Mouse (Mus musculus) lung, embryonic 16.5 days (tissue): ENCODE results near the gene Bicd1. TPM values are rescaled to one million over a fixed set of nuclear protein-coding genes. Genes with fewer than 3 reads are reported as not detected.
"Not testable (repeated sequence)": the region's sequence is repeated elsewhere in the genome, so short reads cannot be mapped to it uniquely, and the experiment has no call there.

Source experiments
- ATAC-seq: fragments of 200-750 bp; cut with Nextera tagmentation; 2 replicates; pipeline ENCODE4 v1.8.0; 2017; ENCODE audit warnings: low read depth, mild to moderate bottlenecking, moderate library complexity
- H3K27ac ChIP-seq: fragments of 300-500 bp; sonication (generic); 2 replicates; pipeline ENCODE4 v1.5.1; 2014; ENCODE audit warnings: mild to moderate bottlenecking, control low read depth, low read length
- H3K27me3 ChIP-seq: fragments of 300-500 bp; sonication (generic); 2 replicates; pipeline ENCODE4 v1.6.1; 2014; ENCODE audit warnings: low read depth, low read length, mixed read lengths; ENCODE audit not compliant: control insufficient read depth, insufficient read depth
- H3K36me3 ChIP-seq: fragments of 300-500 bp; sonication (generic); 2 replicates; pipeline ENCODE4 v1.6.1; 2014; ENCODE audit warnings: low read length; ENCODE audit not compliant: control insufficient read depth, insufficient read depth
- H3K4me1 ChIP-seq: fragments of 300-500 bp; sonication (generic); replicated peaks from 2 replicates; pipeline ENCODE4 v1.6.1; 2014; ENCODE audit warnings: low read length, mixed read lengths; ENCODE audit not compliant: control insufficient read depth, insufficient read depth
- H3K4me2 ChIP-seq: fragments of 300-500 bp; sonication (generic); 2 replicates; pipeline ENCODE4 v1.6.1; 2014; ENCODE audit warnings: low read depth, low read length, control low read depth
- H3K4me3 ChIP-seq: fragments of 300-500 bp; sonication (generic); 2 replicates; pipeline ENCODE4 v1.5.1; 2014; ENCODE audit warnings: mild to moderate bottlenecking, low read length, control low read depth
- H3K9ac ChIP-seq: fragments of 300-500 bp; sonication (generic); 2 replicates; pipeline ENCODE4 v1.6.1; 2014; ENCODE audit warnings: low read length, control low read depth
- H3K9me3 ChIP-seq: fragments of 300-500 bp; sonication (generic); 2 replicates; pipeline ENCODE4 v1.6.1; 2016; ENCODE audit warnings: low read length; ENCODE audit not compliant: control insufficient read depth
- WGBS: fragments of 180-500 bp; shearing (Covaris S2); extraction: QIAGEN DNeasy Blood & Tissue Kit; methylation state at CpG from one replicate; pipeline ENCODE4 v1.1.7; 2014; 5-methylcytosine and 5-hydroxymethylcytosine counted together
- polyA plus RNA-seq: library from polyadenylated mRNA; unstranded; fragments of >200 nt; fragmentation: Nextera tagmentation; extraction: Ambion mirVana; gene quantifications from 2 replicates; pipeline ENCODE4 v1.2.1, GENCODE M21; 2015

The Bicd1 gene
- polyA plus RNA-seq, result 6.4 and 6.8 TPM in 2 replicates

DNA sequence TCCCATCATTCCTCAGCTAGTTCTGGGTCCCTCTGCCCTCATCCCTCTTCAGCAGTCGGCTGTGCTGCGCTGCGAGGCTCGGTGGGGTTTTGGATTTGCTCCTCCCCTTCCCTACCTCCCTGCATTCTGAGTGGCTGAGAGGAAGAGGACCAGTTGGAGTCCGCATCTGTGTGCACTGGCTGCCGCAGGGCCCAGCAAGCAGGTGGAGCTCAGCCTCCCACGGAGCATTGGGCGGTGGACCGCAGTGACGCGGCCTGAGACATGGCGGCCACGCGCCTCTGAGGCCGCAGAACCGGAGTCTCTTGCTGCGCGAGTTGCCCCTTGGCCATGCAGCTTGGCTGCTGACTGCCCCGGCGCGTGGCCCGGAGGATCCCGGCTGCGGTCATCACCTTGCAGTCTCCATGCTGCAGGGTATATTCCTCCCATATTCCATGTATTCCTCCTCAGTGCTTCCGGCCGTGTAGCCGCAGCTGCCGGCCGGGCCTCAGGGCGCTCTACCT is at the start of gene Bicd1:
TSS of gene Bicd1 (plus strand) at position 54 of the 500 bp plus-strand sequence.
- H3K36me3 ChIP-seq, result no peaks in the 10 kb centered on the region
- peak within 1 kb of the TSS; percentile 71 for H3K4me3 ChIP-seq
- ATAC-seq, result peak; percentile 99
- no peaks in the 10 kb centered on the region for H3K27me3 ChIP-seq
- H3K4me1 ChIP-seq, result peaks cover 4% of the 10 kb centered on the region; the same call in 1 of the 2 replicates
- peak within 1 kb of the TSS; percentile 70 for H3K9ac ChIP-seq
- no peaks in the 10 kb centered on the region for H3K9me3 ChIP-seq
- H3K27ac ChIP-seq, result peak within 1 kb of the TSS; percentile 2
- peak within 1 kb of the TSS; percentile 86 for H3K4me2 ChIP-seq
- 0% methylated on average over 27 of the region's 30 CpGs for WGBS

DNA sequence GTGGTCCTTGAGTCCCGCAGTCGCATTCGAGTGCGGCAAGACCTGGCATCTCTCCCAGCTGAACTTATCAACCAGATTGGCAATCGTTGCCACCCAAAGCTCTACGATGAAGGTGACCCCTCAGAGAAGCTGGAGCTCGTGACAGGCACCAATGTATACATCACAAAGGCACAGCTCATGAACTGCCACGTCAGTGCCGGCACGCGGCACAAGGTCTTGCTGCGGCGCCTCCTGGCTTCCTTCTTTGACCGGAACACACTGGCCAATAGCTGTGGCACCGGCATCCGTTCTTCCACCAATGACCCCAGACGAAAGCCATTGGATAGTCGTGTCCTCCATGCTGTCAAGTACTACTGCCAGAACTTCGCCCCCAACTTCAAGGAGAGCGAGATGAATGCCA is 46.2 kb upstream of the Bicd1 start:
- H3K4me3 ChIP-seq, H3K27ac ChIP-seq, H3K4me2 ChIP-seq, ATAC-seq, H3K4me1 ChIP-seq, H3K27me3 ChIP-seq, H3K9ac ChIP-seq, H3K9me3 ChIP-seq, H3K36me3 ChIP-seq: not testable (repeated sequence)
- 93% methylated on average over 20 of the region's 20 CpGs for WGBS

DNA sequence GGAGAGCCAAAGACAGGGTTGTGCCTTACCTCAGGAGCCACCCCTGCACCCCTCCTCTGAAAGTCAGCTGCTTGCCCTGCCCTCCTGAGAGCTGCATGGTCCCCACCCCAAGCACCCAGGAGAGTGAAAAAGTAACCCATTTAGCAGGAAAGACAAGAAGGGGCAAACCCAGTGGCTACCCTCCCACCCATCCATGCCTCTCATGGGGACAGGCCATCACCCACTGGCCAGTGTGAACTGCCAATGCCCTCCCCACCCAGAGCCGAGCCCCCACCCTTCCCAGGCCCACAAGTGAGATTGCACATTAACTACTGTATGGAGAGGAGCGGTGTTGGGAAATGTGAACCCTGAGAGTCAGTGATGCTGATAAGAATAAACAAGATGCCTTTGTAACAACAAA is 42.7 kb upstream of the Bicd1 start:
- not testable (repeated sequence) for H3K4me1 ChIP-seq, H3K9ac ChIP-seq, H3K36me3 ChIP-seq, H3K27me3 ChIP-seq, H3K4me2 ChIP-seq, H3K27ac ChIP-seq, ATAC-seq, H3K9me3 ChIP-seq, H3K4me3 ChIP-seq
- WGBS, result 77% methylated on average over 2 of the region's 2 CpGs

DNA sequence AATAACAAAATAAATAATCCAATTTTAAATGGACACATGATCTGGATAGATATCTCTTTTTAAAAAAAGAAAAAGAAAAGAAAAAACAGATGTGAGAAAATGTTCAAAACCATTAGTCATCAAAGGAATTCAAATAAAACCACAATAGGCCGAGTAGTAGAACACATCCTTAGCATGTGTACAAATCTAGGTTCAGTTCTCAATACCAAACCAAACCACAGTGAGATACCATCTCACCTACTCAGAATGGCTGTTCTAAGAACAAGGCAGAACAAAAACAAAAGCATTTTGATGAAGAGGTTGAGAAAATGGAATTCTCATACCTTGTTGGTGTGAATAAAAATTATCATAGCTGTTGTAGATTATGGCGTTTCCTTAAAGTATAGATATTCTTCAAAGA is 42.3 kb upstream of the Bicd1 start:
- no peak for ATAC-seq
- Histone ChIP-seq H3K27ac (no peak overlapping the region), H3K4me2 (no peak overlapping the region), H3K9ac (no peak overlapping the region), H3K36me3 (no peaks in the 10 kb centered on the region), H3K4me1 (no peaks in the 10 kb centered on the region), H3K4me3 (no peak overlapping the region), H3K9me3 (peaks cover 2% of the 10 kb centered on the region; the same call in 1 of the 2 replicates), H3K27me3 (no peaks in the 10 kb centered on the region)
- 81% methylated on average over 2 of the region's 2 CpGs for WGBS

DNA sequence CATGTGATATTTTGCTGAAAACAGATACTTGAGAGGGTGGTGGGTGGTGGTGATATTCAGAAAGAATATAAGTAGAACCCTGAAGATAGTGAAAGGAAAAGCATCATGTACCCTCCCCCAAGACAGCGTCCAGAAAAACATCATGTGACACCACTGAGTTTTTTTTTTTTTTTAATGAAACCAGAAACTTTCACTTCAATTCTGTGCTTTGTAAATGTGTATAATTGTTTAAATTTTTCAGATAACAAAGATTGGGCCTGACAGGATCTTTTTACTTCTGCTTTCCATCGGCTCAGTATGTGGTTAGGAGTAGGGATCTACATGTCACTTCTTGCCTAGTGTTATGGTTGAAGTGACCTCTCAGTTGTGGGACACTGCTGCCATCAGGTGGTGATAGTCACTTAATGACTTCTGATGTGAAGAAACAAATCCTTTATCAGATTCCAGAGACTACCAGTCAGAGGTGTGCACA is 33.7 kb upstream of the Bicd1 start:
- H3K27me3 ChIP-seq, result no peaks in the 10 kb centered on the region
- peak; percentile 79; the same call in 1 of the 2 replicates for ATAC-seq
- 39% methylated on average over 2 of the region's 2 CpGs for WGBS

DNA sequence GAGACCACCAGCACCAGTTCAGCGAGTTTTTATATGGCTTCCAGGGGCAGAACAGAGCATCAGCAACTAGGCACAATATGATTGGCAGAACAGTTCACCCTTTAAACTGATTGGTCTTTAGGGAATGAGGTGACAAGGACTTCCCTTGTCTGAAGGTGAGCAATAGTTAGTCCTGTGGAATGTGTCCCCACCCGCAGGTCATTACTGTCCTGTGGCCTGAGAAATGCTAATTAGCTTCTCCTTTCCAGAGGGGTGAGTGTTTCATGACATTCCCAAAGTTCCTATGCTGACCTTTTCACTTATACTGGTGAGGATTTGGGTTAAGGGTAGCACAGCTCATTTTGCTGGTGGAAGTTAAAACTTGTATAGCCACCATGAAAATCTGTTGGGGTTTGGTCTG is 25.2 kb upstream of the Bicd1 start:
- H3K27ac ChIP-seq, result no peak overlapping the region
- H3K36me3 ChIP-seq, result no peaks in the 10 kb centered on the region
- ATAC-seq, result no peak
- no peaks in the 10 kb centered on the region for H3K27me3 ChIP-seq
- H3K4me3 ChIP-seq, result no peak overlapping the region
- 85% methylated on average over 2 of the region's 2 CpGs for WGBS
- no peaks in the 10 kb centered on the region for H3K9me3 ChIP-seq
- H3K9ac ChIP-seq, result no peak overlapping the region
- no peaks in the 10 kb centered on the region for H3K4me1 ChIP-seq
- no peak overlapping the region for H3K4me2 ChIP-seq

More for the DNA sequence above, 33.7 kb upstream of the Bicd1 start:
- H3K4me1 ChIP-seq, result no peaks in the 10 kb centered on the region
- no peaks in the 10 kb centered on the region for H3K36me3 ChIP-seq
- H3K27ac ChIP-seq, result no peak overlapping the region
- H3K4me2 ChIP-seq, result no peak overlapping the region
- no peaks in the 10 kb centered on the region for H3K9me3 ChIP-seq
- H3K9ac ChIP-seq, result no peak overlapping the region
- H3K4me3 ChIP-seq, result no peak overlapping the region

DNA sequence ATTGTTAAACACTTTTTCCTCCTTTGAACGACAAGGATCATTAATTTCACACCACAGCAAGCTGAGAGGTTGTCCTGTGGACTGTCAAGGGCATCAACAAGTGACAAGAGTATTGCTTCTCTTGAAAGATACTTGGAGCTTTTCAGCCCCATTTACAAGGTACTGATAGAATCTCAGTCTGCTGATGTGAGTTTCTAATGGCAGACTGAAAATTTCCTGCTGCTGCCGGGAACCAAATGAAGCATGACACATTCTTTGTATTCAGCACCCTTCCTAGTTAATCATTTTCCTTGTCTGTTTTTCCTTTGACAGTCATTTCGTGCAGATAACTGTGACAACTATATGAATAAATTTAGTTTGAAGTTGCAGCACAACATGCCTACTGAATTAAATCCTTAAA is 22.3 kb upstream of the Bicd1 start:
- no peak overlapping the region for H3K4me3 ChIP-seq
- no peak for ATAC-seq
- no peak overlapping the region for H3K9ac ChIP-seq
- no peak overlapping the region for H3K27ac ChIP-seq
- WGBS, result 28% methylated on average over 3 of the region's 3 CpGs
- H3K36me3 ChIP-seq, result no peaks in the 10 kb centered on the region
- no peaks in the 10 kb centered on the region for H3K4me1 ChIP-seq
- no peak overlapping the region for H3K4me2 ChIP-seq
- no peaks in the 10 kb centered on the region for H3K9me3 ChIP-seq
- no peaks in the 10 kb centered on the region for H3K27me3 ChIP-seq

DNA sequence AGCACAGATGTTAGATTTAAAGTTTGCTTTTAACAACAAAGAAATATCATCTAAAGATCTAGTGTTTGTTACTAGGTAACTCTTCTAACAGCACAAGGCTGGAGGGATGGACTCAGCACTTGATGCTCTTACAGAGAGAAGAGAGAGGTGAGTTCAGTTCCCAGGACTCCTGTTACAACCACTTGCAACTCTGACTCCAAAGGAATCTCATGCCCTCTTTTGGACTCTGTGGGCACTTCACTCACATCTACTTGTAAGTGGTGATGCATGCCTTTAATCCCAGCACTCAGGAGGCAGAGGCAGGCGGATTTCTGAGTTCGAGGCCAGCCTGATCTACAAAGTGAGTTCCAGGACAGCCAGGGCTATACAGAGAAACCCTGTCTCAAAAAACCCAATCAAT is 19.1 kb upstream of the Bicd1 start:
- 93% methylated on average over 2 of the region's 2 CpGs for WGBS
- not testable (repeated sequence) for H3K9me3 ChIP-seq, ATAC-seq

DNA sequence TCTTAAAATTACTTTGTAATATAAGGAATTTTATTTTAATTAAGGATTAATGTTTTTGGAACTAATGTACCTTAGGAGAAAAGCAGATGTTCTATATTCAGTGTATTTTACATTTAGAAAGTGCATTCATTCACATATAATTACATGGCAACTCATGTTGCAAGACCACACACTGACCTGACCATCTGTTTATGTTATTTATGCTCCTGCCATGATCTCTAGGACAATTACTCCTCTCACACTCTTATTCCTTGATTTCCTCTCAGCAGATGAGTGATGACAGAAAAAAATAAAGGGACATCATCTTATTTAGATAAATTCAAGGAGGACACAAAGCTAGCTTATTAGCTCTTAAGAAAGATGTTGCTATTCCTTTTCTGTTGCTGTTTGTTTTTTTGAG is 9.3 kb upstream of the Bicd1 start:
- ATAC-seq, result no peak
- no peaks in the 10 kb centered on the region for H3K9me3 ChIP-seq
- no peak overlapping the region for H3K27ac ChIP-seq
- H3K4me1 ChIP-seq, result no peaks in the 10 kb centered on the region
- H3K4me2 ChIP-seq, result no peak overlapping the region
- H3K36me3 ChIP-seq, result no peaks in the 10 kb centered on the region
- H3K27me3 ChIP-seq, result no peaks in the 10 kb centered on the region
- H3K4me3 ChIP-seq, result no peak overlapping the region
- no peak overlapping the region for H3K9ac ChIP-seq

More for the DNA sequence above, 19.1 kb upstream of the Bicd1 start:
- not testable (repeated sequence) for H3K9ac ChIP-seq, H3K4me2 ChIP-seq, H3K27ac ChIP-seq, H3K27me3 ChIP-seq, H3K36me3 ChIP-seq, H3K4me3 ChIP-seq, H3K4me1 ChIP-seq

DNA sequence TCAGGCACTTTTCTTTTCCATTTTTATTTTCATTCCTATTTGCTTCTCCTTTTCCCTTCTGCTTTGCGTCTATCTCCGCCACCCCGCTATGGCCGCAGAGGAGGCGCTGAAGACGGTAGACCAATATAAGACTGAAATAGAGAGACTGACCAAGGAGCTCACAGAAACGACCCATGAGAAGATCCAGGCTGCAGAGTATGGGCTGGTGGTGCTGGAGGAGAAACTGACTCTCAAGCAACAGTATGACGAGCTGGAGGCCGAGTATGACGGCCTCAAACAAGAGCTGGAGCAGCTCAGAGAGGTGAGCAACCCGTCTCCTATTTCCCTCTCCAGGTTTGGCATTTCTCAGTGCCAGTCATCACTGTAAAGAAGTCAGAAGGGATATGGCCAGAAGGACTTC is 655 bp downstream of the Bicd1 start:
- Histone ChIP-seq H3K36me3 (no peaks in the 10 kb centered on the region), H3K4me2 (peak overlapping the region; percentile 86), H3K9me3 (no peaks in the 10 kb centered on the region), H3K9ac (peak overlapping the region; percentile 70), H3K4me1 (peaks cover 4% of the 10 kb centered on the region; the same call in 1 of the 2 replicates), H3K27ac (peak overlapping the region; percentile 2), H3K4me3 (peak overlapping the region; percentile 71), H3K27me3 (no peaks in the 10 kb centered on the region)
- ATAC-seq, result no peak
- under 1% methylated on average over 11 of the region's 11 CpGs for WGBS
